Mouse (Mus musculus) hindbrain, embryonic 15.5 days (tissue): Measurements from ENCODE around the gene Dnajc8. TPM values are rescaled to one million over a fixed set of nuclear protein-coding genes. Genes with fewer than 3 reads are reported as not detected.

ENCODE experiments used
- ATAC-seq: fragments of 200-750 bp; cut with Nextera tagmentation; 2 replicates; pipeline ENCODE4 v1.8.0; 2017; ENCODE audit warnings: low read depth, moderate number of reproducible peaks, moderate TSS enrichment; ENCODE audit not compliant: low FRiP score
- H3K27ac ChIP-seq: fragments of 300-500 bp; sonication (generic); replicated peaks from 2 replicates; pipeline ENCODE4 v1.5.1; 2015; ENCODE audit warnings: mild to moderate bottlenecking, inconsistent platforms
- H3K27me3 ChIP-seq: fragments of 300-500 bp; sonication (generic); 2 replicates; pipeline ENCODE4 v1.6.1; 2015; ENCODE audit warnings: control low read depth, inconsistent platforms
- H3K36me3 ChIP-seq: fragments of 300-500 bp; sonication (generic); 2 replicates; pipeline ENCODE4 v1.6.1; 2015; ENCODE audit warnings: control low read depth, inconsistent platforms
- H3K4me1 ChIP-seq: fragments of 300-500 bp; sonication (generic); replicated peaks from 2 replicates; pipeline ENCODE4 v1.6.1; 2015; ENCODE audit warnings: control low read depth, inconsistent platforms
- H3K4me2 ChIP-seq: fragments of 300-500 bp; sonication (generic); 2 replicates; pipeline ENCODE4 v1.6.1; 2015; ENCODE audit warnings: moderate library complexity, mild to moderate bottlenecking, inconsistent platforms
- H3K4me3 ChIP-seq: fragments of 300-500 bp; sonication (generic); 2 replicates; pipeline ENCODE4 v1.5.1; 2015; ENCODE audit warnings: mild to moderate bottlenecking, inconsistent platforms
- H3K9ac ChIP-seq: fragments of 300-500 bp; sonication (generic); 2 replicates; pipeline ENCODE4 v1.6.1; 2015; ENCODE audit warnings: inconsistent platforms
- H3K9me3 ChIP-seq: fragments of 300-500 bp; sonication (generic); 2 replicates; pipeline ENCODE4 v1.6.1; 2016; ENCODE audit warnings: control low read depth, inconsistent platforms
- WGBS: fragments of 180-500 bp; shearing (Covaris S2); methylation state at CpG from one replicate; pipeline ENCODE4 v1.1.7; 2015; 5-methylcytosine and 5-hydroxymethylcytosine counted together
- polyA plus RNA-seq: library from polyadenylated mRNA; unstranded; fragments of >200 nt; fragmentation: Nextera tagmentation; extraction: Ambion mirVana; gene quantifications from 2 replicates; pipeline ENCODE4 v1.2.1, GENCODE M21; 2015

Dnajc8 gene
- polyA plus RNA-seq: 133 and 135 TPM in 2 replicates

- H3K4me3 ChIP-seq: peak within 1 kb of the TSS; percentile 100
- ATAC-seq: peak; percentile 70
- H3K9ac ChIP-seq: peak within 1 kb of the TSS; percentile 95
- no peaks in the 10 kb centered on the region for H3K9me3 ChIP-seq
- H3K27me3 ChIP-seq: no peaks in the 10 kb centered on the region
- H3K4me1 ChIP-seq: peaks cover 47% of the 10 kb centered on the region
- H3K4me2 ChIP-seq: peak within 1 kb of the TSS; percentile 89
- peak within 1 kb of the TSS; percentile 85 for H3K27ac ChIP-seq
- peaks cover 21% of the 10 kb centered on the region for H3K36me3 ChIP-seq
- WGBS: under 1% methylated on average over 60 of the region's 60 CpGs
These were observed at the start of gene Dnajc8 for GRCm38 (mm10) chr4:132535406-132536121. TSS of gene Dnajc8 (plus strand) at chr4:132535550.

- H3K4me1 ChIP-seq: peaks cover 12% of the 10 kb centered on the region
- no peaks in the 10 kb centered on the region for H3K9me3 ChIP-seq
- H3K27me3 ChIP-seq: no peaks in the 10 kb centered on the region
- no peaks in the 10 kb centered on the region for H3K36me3 ChIP-seq
- no peak overlapping the region for H3K9ac ChIP-seq
- 80% methylated on average over 3 of the region's 3 CpGs for WGBS
- H3K4me3 ChIP-seq: no peak overlapping the region
- no peak for ATAC-seq
- H3K27ac ChIP-seq: no peak overlapping the region
- no peak overlapping the region for H3K4me2 ChIP-seq
These were observed 46.8 kb upstream of the Dnajc8 start for GRCm38 (mm10) chr4:132488521-132488920.

- H3K9ac ChIP-seq: no peak overlapping the region
- no peak overlapping the region for H3K4me2 ChIP-seq
- no peaks in the 10 kb centered on the region for H3K9me3 ChIP-seq
- H3K4me3 ChIP-seq: no peak overlapping the region
- no peak overlapping the region for H3K27ac ChIP-seq
- H3K27me3 ChIP-seq: no peaks in the 10 kb centered on the region
- WGBS: 79% methylated on average over 6 of the region's 6 CpGs
- no peaks in the 10 kb centered on the region for H3K36me3 ChIP-seq
- ATAC-seq: no peak
- peaks cover 12% of the 10 kb centered on the region for H3K4me1 ChIP-seq
These were observed 46.4 kb upstream of the Dnajc8 start for GRCm38 (mm10) chr4:132488976-132489375.

- 91% methylated on average over 15 of the region's 15 CpGs for WGBS
- H3K9ac ChIP-seq: no peak overlapping the region
- no peaks in the 10 kb centered on the region for H3K27me3 ChIP-seq
- H3K27ac ChIP-seq: no peak overlapping the region
- H3K4me1 ChIP-seq: peaks cover 12% of the 10 kb centered on the region
- no peaks in the 10 kb centered on the region for H3K36me3 ChIP-seq
- ATAC-seq: no peak
- no peak overlapping the region for H3K4me2 ChIP-seq
- no peaks in the 10 kb centered on the region for H3K9me3 ChIP-seq
- H3K4me3 ChIP-seq: no peak overlapping the region
These were observed 44.9 kb upstream of the Dnajc8 start for GRCm38 (mm10) chr4:132490273-132491010.

GRCm38 (mm10) chr4:132491057-132491456 is 44.3 kb upstream of the Dnajc8 start:
- Histone ChIP-seq H3K27me3 (no peaks in the 10 kb centered on the region), H3K27ac (no peak overlapping the region), H3K4me3 (no peak overlapping the region), H3K9me3 (no peaks in the 10 kb centered on the region), H3K9ac (no peak overlapping the region), H3K4me2 (no peak overlapping the region), H3K36me3 (no peaks in the 10 kb centered on the region), H3K4me1 (peaks cover 12% of the 10 kb centered on the region)
- WGBS: 94% methylated on average over 8 of the region's 8 CpGs
- ATAC-seq: no peak

GRCm38 (mm10) chr4:132491748-132492147 is 43.6 kb upstream of the Dnajc8 start:
- Histone ChIP-seq H3K9me3 (no peaks in the 10 kb centered on the region), H3K4me3 (no peak overlapping the region), H3K4me2 (no peak overlapping the region), H3K36me3 (no peaks in the 10 kb centered on the region), H3K27ac (no peak overlapping the region), H3K9ac (no peak overlapping the region), H3K4me1 (peaks cover 12% of the 10 kb centered on the region), H3K27me3 (no peaks in the 10 kb centered on the region)
- WGBS: 80% methylated on average over 6 of the region's 6 CpGs
- ATAC-seq: no peak

GRCm38 (mm10) chr4:132492178-132493060 is 42.9 kb upstream of the Dnajc8 start:
- H3K4me3 ChIP-seq: no peak overlapping the region
- no peak overlapping the region for H3K9ac ChIP-seq
- 43% methylated on average over 10 of the region's 10 CpGs for whole genome bisulfite sequencing
- H3K36me3 ChIP-seq: no peaks in the 10 kb centered on the region
- H3K4me2 ChIP-seq: no peak overlapping the region
- no peak overlapping the region for H3K27ac ChIP-seq
- H3K27me3 ChIP-seq: no peaks in the 10 kb centered on the region
- H3K9me3 ChIP-seq: no peaks in the 10 kb centered on the region
- ATAC-seq: no peak
- H3K4me1 ChIP-seq: peaks cover 12% of the 10 kb centered on the region

GRCm38 (mm10) chr4:132494271-132494918 is 41.0 kb upstream of the Dnajc8 start:
- ATAC-seq: no peak
- Histone ChIP-seq H3K36me3 (no peaks in the 10 kb centered on the region), H3K4me3 (no peak overlapping the region), H3K27me3 (no peaks in the 10 kb centered on the region), H3K9ac (no peak overlapping the region), H3K9me3 (no peaks in the 10 kb centered on the region), H3K27ac (no peak overlapping the region), H3K4me1 (peaks cover 12% of the 10 kb centered on the region), H3K4me2 (no peak overlapping the region)
- 87% methylated on average over 20 of the region's 20 CpGs for WGBS

GRCm38 (mm10) chr4:132501639-132502038 is 33.7 kb upstream of the Dnajc8 start:
- Histone ChIP-seq H3K4me3 (no peak overlapping the region), H3K27me3 (no peaks in the 10 kb centered on the region), H3K4me2 (no peak overlapping the region), H3K27ac (no peak overlapping the region), H3K4me1 (no peaks in the 10 kb centered on the region), H3K9me3 (no peaks in the 10 kb centered on the region), H3K9ac (no peak overlapping the region), H3K36me3 (no peaks in the 10 kb centered on the region)
- WGBS: 97% methylated on average over 6 of the region's 6 CpGs
- no peak for ATAC-seq

- no peak overlapping the region for H3K4me2 ChIP-seq
- no peak overlapping the region for H3K9ac ChIP-seq
- no peaks in the 10 kb centered on the region for H3K4me1 ChIP-seq
- no peaks in the 10 kb centered on the region for H3K9me3 ChIP-seq
- 89% methylated on average over 11 of the region's 11 CpGs for WGBS
- no peak for ATAC-seq
- H3K27ac ChIP-seq: no peak overlapping the region
- H3K36me3 ChIP-seq: no peaks in the 10 kb centered on the region
- H3K27me3 ChIP-seq: no peaks in the 10 kb centered on the region
- no peak overlapping the region for H3K4me3 ChIP-seq
These were observed 32.0 kb upstream of the Dnajc8 start for GRCm38 (mm10) chr4:132503344-132503743.

- Histone ChIP-seq H3K27ac (no peak overlapping the region), H3K27me3 (no peaks in the 10 kb centered on the region), H3K36me3 (no peaks in the 10 kb centered on the region), H3K9me3 (no peaks in the 10 kb centered on the region), H3K4me2 (no peak overlapping the region), H3K4me1 (peaks cover 11% of the 10 kb centered on the region), H3K9ac (no peak overlapping the region), H3K4me3 (no peak overlapping the region)
- 59% methylated on average over 6 of the region's 6 CpGs for WGBS
- ATAC-seq: no peak
These were observed 30.2 kb upstream of the Dnajc8 start for GRCm38 (mm10) chr4:132505034-132505738.
